Mouse (Mus musculus) yolk sac, embryonic 10.5 days (tissue): ENCODE results near the gene Glipr1.
A peak's percentile ranks its signal among the peaks of the same experiment; 100 is the strongest.
"Not testable (repeated sequence)": the region's sequence is repeated elsewhere in the genome, so short reads cannot be mapped to it uniquely, and the experiment has no call there.

Source experiments
- DNase-seq: peaks from one replicate; pipeline ENCODE4 v3.0.0-alpha.2; 2017; ENCODE audit warnings: low spot score

Glipr1 gene

DNA sequence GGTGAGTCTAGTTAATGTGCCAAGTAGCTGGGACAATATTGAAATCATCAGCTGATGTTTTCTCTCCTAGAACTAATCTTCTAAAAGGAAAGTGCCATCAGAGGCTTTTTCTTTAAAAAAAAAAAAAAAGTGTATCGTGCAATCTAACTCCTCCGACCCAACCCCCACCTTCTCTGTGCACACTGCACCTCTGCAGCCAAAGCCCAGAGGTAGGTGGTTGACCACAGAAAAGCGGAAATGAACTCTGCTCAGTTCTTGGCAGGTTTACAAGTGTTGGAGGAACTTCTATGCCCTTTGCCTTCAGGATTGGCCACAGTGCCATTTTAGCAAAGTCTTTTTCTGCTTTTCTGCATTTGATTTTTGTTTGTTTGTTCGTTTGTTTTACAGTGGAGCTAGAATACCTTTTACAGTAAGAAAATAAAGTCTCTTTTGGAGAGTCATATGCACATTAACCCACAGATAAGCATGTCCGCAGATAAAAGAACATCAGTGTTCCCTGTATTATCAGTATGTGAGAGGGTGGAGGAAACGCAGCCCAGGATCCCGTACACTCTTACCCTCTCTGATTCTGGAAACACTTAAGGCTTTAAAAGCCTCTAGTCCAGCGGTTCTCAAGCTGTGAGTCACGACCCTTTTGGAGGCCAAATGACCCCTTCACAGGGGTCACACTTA is at the start of gene Glipr1:
Glipr1 (minus strand) TSS at position 88 of the 672 bp plus-strand sequence.
- peak; percentile 68 for DNase-seq

- not testable (repeated sequence) for DNase-seq
These were observed 49.5 kb upstream of the Glipr1 start for GRCm38 (mm10) chr10:112051956-112052355.

DNA sequence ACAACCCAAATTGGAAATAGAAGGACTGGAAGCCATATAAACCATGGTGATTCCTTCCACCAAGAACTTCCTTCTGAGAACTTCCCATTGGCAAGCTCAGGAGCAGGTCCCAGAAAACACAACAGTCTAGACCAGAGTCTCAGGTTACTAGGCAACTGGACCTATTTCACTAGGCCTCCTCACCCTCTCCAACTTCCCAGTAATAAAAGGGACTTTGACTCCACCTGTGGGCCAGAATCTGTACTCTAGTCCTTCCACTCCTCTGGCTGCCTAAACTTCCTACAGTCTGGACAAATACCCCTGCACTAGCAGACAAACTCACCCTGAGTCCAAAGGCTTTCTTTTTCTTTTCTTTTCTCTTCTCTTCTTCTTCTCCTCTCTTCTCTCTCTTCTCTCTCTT is 48.8 kb upstream of the Glipr1 start:
- DNase-seq: no peak

DNA sequence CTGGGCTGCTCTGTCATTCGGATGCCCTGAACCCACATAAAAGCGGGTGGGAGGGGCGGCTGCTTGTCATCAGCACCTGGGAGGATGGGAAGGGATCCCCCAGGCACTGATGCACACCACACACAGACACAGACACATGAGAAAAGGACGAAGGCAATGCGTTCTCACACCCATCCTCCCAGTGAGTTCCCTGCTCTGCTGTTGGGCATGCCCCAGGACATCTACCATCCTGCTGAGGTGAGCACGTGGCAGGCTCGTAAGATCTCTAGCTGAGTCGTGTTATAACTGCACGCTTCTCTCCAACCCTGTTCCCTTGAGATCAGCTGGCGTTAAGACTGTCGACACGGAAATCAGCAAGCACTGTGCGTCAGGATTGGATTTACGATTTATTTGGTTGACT is 41.9 kb upstream of the Glipr1 start:
- not testable (repeated sequence) for DNase-seq

DNA sequence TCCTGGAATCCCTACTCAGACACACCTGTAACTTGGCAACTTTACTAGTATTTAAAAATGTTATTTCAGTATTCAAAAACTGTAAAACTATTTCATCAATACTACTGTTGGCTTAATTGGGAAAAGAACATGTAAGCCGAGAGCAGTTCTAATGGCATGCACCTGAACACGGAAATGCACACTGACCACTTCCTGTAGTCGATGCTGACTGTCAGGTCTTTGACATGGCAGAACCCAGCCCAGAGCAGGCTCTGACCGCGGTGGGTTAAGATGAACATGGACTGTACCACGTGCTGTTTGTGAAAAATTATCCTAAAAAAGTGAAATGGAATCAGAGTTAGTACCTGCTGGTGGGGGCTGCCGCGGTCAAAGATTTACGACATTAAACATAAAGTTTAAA is 41.1 kb upstream of the Glipr1 start:
- DNase-seq: not testable (repeated sequence)

- not testable (repeated sequence) for DNase-seq
These were observed 26.3 kb upstream of the Glipr1 start for GRCm38 (mm10) chr10:112028689-112029088.

- DNase-seq: no peak
These were observed 21.2 kb upstream of the Glipr1 start for GRCm38 (mm10) chr10:112023585-112023984.

- DNase-seq: not testable (repeated sequence)
These were observed 7.1 kb upstream of the Glipr1 start for GRCm38 (mm10) chr10:112009511-112009910.

DNA sequence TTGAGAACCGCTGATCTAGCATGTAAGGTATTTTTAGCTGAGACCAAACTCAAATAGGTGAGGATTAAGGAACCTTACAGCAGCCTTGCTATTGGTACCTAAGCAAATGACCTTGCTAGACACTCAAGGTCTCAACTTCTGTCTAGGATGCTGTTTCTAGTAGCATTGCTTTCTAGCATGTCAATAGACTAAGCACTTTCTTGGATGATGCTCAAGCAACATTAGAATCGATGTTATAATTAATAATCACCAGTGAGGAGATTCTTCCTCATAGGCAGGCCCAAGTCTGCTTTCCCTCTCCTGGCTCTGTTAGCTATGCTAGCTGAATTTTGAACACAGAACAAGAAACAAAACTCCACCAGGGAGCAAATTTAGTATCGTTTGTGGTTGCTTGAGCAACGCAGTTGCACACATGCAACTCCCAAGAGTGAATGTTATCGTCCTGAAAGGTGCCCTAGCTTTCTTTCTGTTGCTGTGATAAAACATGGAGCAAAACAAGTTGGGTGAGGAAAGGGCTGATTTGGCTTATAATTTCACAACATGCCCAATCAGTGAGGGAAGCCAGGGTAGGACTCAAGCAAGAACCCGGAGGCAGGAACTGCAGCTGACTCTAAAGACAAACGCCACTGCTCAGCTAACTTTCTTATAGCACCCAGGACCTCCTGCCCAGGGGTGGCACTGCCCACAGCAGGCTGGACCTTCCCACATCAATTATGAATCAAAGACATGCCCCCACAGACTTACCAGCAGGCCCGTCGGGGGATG is 493 bp downstream of the Glipr1 start:
- no peak for DNase-seq

GRCm38 (mm10) chr10:112001350-112001749 is 1.1 kb downstream of the Glipr1 start:
- DNase-seq: no peak

- DNase-seq: no peak
These were observed 1.9 kb downstream of the Glipr1 start for GRCm38 (mm10) chr10:112000568-112000967.

DNA sequence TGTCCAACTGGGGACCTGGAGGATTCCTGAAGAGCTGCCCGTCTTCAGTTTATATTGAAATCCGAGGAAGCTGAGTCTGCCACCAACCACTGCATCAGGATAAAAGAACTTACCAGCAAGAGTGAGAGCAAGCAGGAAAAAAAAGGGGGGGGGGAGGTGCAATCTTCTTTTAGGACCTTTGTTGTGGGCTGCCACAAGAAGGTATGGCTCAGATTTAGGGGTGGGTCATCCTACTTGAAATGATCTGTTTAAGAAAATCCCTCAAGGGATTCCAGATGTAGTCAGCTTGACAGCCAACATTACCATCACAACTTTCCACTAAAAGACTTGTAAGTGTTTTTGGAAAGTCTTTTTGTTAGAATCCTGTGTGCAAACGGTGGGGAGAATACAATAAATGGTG is 2.7 kb downstream of the Glipr1 start:
- DNase-seq: no peak

- DNase-seq: peak; percentile 48
These were observed 4.8 kb downstream of the Glipr1 start for GRCm38 (mm10) chr10:111997671-111998070.

- peak; percentile 52 for DNase-seq
These were observed 5.5 kb downstream of the Glipr1 start for GRCm38 (mm10) chr10:111996911-111997347.

GRCm38 (mm10) chr10:111996549-111996904 is 5.9 kb downstream of the Glipr1 start:
- DNase-seq: peak; percentile 38

GRCm38 (mm10) chr10:111995803-111996548 is 6.5 kb downstream of the Glipr1 start:
- DNase-seq: no peak

DNA sequence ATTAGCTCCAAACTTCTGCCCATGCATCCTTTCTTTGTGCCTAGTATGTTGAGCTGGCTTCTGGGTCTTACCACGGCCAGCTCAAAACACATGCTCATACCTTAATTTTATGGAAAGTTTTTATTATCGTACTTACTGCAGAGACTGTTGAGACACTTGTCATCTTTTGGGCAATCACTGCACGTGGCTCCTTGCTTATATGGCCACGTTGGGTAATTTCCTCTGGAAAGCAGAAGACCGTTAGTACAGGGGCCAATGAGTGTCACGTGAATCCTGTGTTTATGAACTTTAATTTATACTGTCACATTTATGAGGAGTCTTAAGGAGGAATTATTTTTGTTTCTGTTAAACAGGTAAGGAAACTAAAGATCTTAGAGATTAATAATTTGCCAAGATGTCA is 16.0 kb downstream of the Glipr1 start:
- DNase-seq: no peak

GRCm38 (mm10) chr10:111983070-111983469 is 19.4 kb downstream of the Glipr1 start:
- no peak for DNase-seq

- DNase-seq: peak; percentile 33
These were observed 24.8 kb downstream of the Glipr1 start for GRCm38 (mm10) chr10:111977584-111977983.

DNA sequence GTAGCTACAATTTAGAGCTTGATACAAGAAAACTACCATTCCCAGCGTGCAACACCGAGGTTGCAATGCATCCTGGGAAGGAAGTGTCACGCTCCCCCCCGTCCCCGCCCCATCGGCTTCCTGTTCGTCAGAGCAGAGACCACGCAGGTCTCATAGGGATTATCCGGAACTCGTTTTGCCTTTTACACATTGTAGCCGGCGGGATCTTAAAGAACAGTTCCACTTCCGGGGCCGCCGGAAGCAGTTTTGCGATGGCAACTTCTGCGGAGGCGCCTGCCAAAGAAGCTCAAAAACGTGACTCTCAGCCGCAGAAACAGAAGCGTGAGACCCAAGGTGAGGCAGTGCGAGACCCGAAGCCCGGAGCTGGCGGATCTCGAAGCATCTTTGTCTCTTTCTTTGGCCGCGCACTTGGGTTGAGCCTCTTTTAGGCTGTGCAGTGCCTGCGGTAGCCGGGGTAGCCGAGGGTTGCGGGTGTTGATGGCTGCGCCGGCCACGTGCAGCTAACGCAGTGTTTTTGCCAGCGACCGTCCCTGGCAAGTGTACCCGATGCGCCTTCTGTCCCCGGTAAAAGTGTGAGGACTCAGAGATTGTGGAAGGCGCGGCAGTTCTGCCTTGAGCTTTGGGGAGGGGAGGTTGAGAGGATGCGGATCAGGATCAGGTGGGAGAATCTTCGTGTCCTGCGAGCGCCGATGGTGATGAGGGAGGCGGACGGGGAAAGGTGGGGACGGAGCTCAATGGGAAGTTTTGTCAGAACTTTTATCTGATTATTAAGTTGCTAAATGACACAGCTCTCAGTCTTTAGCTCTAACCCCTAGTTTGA is 29.7 kb downstream of the Glipr1 start, which contains the start of gene Krr1:
Krr1 (plus strand) TSS at position 123 of the 820 bp plus-strand sequence.
- peak; percentile 94 for DNase-seq

DNA sequence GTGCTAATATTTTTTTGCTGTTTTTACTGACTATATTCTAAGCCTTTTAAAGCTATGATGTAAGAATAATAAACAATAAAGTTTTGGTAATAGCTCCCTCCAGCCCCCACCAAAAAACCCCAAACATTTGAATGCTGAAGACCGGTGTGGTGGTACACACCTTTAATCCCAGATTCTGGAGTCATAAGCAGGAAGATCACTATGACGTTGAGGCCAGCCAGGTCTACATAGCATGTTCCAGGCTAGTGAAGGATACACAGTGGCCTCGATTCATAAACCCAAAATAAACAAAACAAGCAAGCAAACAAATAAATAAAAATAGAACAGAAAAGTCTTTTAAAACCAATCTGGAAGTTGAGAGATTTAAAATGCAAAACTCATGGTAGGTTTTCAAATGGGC is 30.5 kb downstream of the Glipr1 start:
- no peak for DNase-seq

- DNase-seq: no peak
These were observed 36.0 kb downstream of the Glipr1 start for GRCm38 (mm10) chr10:111966394-111966793.
